Mouse (Mus musculus): Measurements from ENCODE around the gene Birc7.
A peak's percentile ranks its signal among the peaks of the same experiment; 100 is the strongest.

Gene Birc7

GRCm38 (mm10) chr2:180905556-180906221, 23.1 kb upstream of the Birc7 start:
- DNase-seq (ENCODE audit: low spot score): no peak

- no peak for DNase-seq (ENCODE audit: low spot score)
Observed at GRCm38 (mm10) chr2:180910928-180911327, 17.9 kb upstream of the Birc7 start.

GRCm38 (mm10) chr2:180915886-180916433, 12.9 kb upstream of the Birc7 start:
- no peak for DNase-seq (ENCODE audit: low spot score)

GRCm38 (mm10) chr2:180919913-180920809, 8.7 kb upstream of the Birc7 start:
- DNase-seq (ENCODE audit: low spot score): peak; percentile 21

- peak; percentile 97 for DNase-seq (ENCODE audit: low spot score)
Observed at GRCm38 (mm10) chr2:180920810-180921400, 7.9 kb upstream of the Birc7 start, which contains the start of gene Ythdf1. TSS of gene Ythdf1 (minus strand) at chr2:180920949.

GRCm38 (mm10) chr2:180922739-180923138, 6.1 kb upstream of the Birc7 start:
- no peak for DNase-seq (ENCODE audit: low spot score)

- peak; percentile 77 for DNase-seq (ENCODE audit: low spot score)
Observed at GRCm38 (mm10) chr2:180925176-180925575, 3.6 kb upstream of the Birc7 start.

GRCm38 (mm10) chr2:180932418-180932817, 3.6 kb downstream of the Birc7 start:
- DNase-seq (ENCODE audit: low spot score): no peak

- no peak for DNase-seq (ENCODE audit: low spot score)
Observed at GRCm38 (mm10) chr2:180940187-180940586, 11.4 kb downstream of the Birc7 start.

- DNase-seq (ENCODE audit: low spot score): no peak
Observed at GRCm38 (mm10) chr2:180941869-180942268, 13.0 kb downstream of the Birc7 start.

GRCm38 (mm10) chr2:180949947-180950346, 21.1 kb downstream of the Birc7 start:
- DNase-seq (ENCODE audit: low spot score): no peak

GRCm38 (mm10) chr2:180952731-180953171, 23.9 kb downstream of the Birc7 start:
- DNase-seq (ENCODE audit: low spot score): no peak

- DNase-seq (ENCODE audit: low spot score): no peak
Observed at GRCm38 (mm10) chr2:180953638-180954037, 24.8 kb downstream of the Birc7 start.

GRCm38 (mm10) chr2:180954061-180955047, 25.5 kb downstream of the Birc7 start, which contains the start of gene Nkain4:
TSS of gene Nkain4 (minus strand) at chr2:180954699.
- no peak for DNase-seq (ENCODE audit: low spot score)

- no peak for DNase-seq (ENCODE audit: low spot score)
Observed at GRCm38 (mm10) chr2:180959605-180960004, 30.8 kb downstream of the Birc7 start.

- DNase-seq (ENCODE audit: low spot score): no peak
Observed at GRCm38 (mm10) chr2:180960187-180960586, 31.4 kb downstream of the Birc7 start.

- DNase-seq (ENCODE audit: low spot score): no peak
Observed at GRCm38 (mm10) chr2:180962616-180963308, 33.9 kb downstream of the Birc7 start.

GRCm38 (mm10) chr2:180963956-180964355, 35.1 kb downstream of the Birc7 start:
- peak; percentile 49 for DNase-seq (ENCODE audit: low spot score)

- no peak for DNase-seq (ENCODE audit: low spot score)
Observed at GRCm38 (mm10) chr2:180966092-180966882, 37.5 kb downstream of the Birc7 start.

Data from ovary, postnatal 14 days (tissue).